Mouse (Mus musculus) kidney, adult 18-20 months (tissue): Measurements from ENCODE around the gene Krba1.
A peak's percentile ranks its signal among the peaks of the same experiment; 100 is the strongest.

Experiments
- DNase-seq: peaks from one replicate; pipeline ENCODE4 v3.0.0; 2021

Gene Krba1

DNA sequence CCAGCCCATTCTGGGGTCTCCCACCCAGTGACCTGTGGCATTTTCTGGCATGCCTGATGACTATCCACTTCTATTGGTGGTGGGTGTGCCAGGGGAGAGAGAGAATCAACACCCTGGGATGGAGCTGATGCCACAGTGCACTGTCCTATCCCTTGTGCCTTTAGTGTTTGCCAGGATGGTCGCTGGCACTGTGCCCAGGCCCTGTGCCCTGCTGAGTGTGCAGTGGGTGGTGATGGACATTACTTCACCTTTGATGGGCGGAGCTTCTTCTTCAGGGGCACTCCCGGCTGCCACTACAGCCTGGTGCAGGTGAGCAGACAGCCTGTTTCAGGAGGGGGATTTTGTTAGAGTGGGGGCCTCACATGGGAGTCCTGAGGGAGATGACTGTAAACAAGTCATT lies 57.4 kb downstream of the Krba1 start:
- DNase-seq, result peak; percentile 36

DNA sequence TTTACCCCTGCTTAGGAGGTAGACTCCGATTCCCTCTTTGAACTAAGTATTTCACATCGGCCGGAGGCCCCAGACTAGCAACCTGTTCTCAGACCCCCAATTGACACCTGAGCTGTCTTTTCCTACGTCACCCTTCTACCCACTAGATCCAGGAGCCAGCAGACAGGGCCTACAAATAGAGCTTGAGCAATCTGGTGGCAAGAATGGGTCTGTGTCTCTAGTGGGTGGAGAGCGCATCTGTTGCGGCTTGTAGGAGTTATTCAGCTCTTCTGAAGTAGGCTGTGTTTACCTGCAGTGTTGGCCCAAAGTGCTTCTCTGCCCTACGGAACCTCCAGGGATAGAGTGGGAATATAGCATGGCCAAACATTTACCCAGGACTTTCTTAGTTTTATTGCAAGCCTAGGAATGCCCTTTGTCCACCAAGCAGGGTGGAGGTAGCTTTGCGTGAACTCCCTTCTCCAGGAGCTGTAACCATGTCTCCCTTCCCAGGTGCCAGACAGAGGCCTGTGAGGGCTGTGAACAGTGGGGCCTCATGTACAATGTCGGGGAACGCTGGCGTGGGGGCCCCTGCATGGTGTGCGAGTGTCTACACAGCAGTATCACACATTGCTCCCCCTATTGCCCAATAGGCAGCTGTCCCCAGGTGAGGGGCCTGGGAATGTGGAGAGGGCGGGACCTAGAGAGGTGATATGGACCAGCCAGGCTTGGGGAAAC lies 69.7 kb downstream of the Krba1 start:
- DNase-seq, result peak; percentile 12

DNA sequence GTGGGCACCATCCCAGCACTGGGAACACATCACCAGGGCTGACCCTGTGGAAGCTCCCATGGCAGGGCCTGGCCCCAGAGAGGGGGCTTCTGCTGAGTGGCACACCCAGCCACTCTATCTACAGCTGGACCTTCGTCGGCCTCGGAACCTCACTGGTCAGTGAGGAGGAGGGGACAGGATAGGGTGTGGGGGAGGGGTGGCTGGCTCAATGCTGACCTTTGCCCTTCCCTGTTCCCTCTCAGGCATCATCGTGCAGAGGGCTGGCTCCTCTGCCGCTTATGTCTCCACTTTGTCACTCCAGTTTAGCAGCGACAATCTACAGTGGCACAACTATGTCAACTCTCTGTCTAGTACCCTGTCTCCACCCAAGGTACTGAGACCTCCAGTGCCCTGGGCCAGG lies 71.3 kb downstream of the Krba1 start:
- no peak for DNase-seq

DNA sequence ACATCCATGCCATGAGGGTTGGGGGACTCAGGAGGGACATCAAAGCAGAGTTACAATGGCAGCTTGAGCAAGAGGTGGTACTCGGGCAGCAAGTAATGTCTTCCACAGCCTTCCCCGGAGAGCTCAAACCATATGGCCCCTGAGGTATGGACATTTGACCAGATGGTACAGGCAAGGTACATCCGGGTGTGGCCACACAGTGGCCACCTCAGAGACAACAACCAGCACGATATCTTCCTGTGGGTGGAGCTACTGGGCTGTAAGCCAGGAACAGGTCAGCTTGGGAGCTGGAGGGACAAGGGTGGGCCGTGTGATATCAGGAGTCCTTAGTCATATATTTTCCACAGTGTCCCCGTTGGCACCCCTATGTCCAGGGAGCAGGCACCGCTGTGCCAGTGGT lies 72.1 kb downstream of the Krba1 start:
- no peak for DNase-seq
